Mouse (Mus musculus) liver, postnatal 0 days (tissue): ENCODE data around the gene Orc3.

Experiments
- CTCF ChIP-seq: sonication (generic); IDR thresholded peaks from 2 replicates; pipeline ENCODE4 v1.5.1; 2016; ENCODE audit warnings: antibody characterized with exemption, low read depth
- EP300 ChIP-seq: IDR thresholded peaks from 2 replicates; pipeline ENCODE4 v1.6.1; 2016; ENCODE audit warnings: antibody characterized with exemption, low read depth, mild to moderate bottlenecking

- TF ChIP-seq EP300, result no peak
- TF ChIP-seq CTCF, result no peak
Observed at GRCm38 (mm10) chr4:34644779-34645178, 30.0 kb upstream of the Orc3 start.
